Mouse (Mus musculus): Measurements from ENCODE around the gene Col23a1. TPM values are rescaled to one million over a fixed set of nuclear protein-coding genes. Genes with fewer than 3 reads are reported as not detected.
A peak's percentile ranks its signal among the peaks of the same experiment; 100 is the strongest.

Col23a1 gene
- polyA plus RNA-seq, 1 experiment from 2014 or later: 10.7 TPM

DNA sequence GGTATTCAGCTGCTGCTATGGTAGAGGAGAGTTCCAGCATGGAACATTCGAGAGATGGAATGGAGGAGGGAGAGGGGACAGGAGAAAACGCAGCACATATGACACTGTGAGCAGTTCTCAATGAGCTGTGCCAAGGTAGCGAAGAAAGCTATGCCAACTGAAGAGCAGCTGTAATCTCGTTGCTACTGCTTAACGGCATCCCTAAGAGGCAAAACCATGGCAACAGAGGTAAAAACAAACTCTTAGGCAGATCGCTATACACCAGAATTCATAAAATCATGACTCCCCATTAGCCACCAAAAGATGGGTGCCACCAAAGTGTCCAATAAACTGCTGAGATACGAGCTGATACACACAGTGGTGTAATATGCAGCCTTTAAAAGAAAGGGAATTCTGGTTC lies 160.2 kb downstream of the Col23a1 start:
- ATAC-seq (ENCODE audit: low FRiP score): no peak
- H3K36me3 ChIP-seq (replicated peaks; ENCODE audit: control insufficient read depth, insufficient read depth): no peaks in the 10 kb centered on the region
- H3K9ac ChIP-seq: no peak overlapping the region
- H3K27ac ChIP-seq: no peak overlapping the region
- WGBS: 72% methylated on average over 7 of the region's 7 CpGs
- no peak overlapping the region for H3K4me2 ChIP-seq (replicated peaks)
- H3K4me3 ChIP-seq (replicated peaks; ENCODE audit: low read length): no peak overlapping the region
- H3K27me3 ChIP-seq (ENCODE audit: control insufficient read depth, insufficient read depth, low read length): no peaks in the 10 kb centered on the region
- 0 out of 2 replicates have a peak, but pooled peaks cover 5% of the 10 kb centered on the region for H3K4me1 ChIP-seq (replicated peaks; ENCODE audit: control insufficient read depth, insufficient read depth, low read length)
- H3K9me3 ChIP-seq (ENCODE audit: control insufficient read depth, low read length): no peaks in the 10 kb centered on the region
- no peak for DNase-seq (ENCODE audit: low spot score)

- Histone ChIP-seq H3K9me3 (ENCODE audit: control insufficient read depth, low read length) (no peaks in the 10 kb centered on the region), H3K4me1 (replicated peaks; ENCODE audit: control insufficient read depth, insufficient read depth, low read length) (0 out of 2 replicates have a peak, but pooled peaks cover 5% of the 10 kb centered on the region), H3K27me3 (ENCODE audit: control insufficient read depth, insufficient read depth, low read length) (no peaks in the 10 kb centered on the region), H3K4me2 (replicated peaks) (no peak overlapping the region), H3K27ac (no peak overlapping the region), H3K4me3 (replicated peaks; ENCODE audit: low read length) (no peak overlapping the region), H3K9ac (no peak overlapping the region), H3K36me3 (replicated peaks; ENCODE audit: control insufficient read depth, insufficient read depth) (no peaks in the 10 kb centered on the region)
- no peak for ATAC-seq (ENCODE audit: low FRiP score)
- no peak for DNase-seq (ENCODE audit: low spot score)
- WGBS: 85% methylated on average over 5 of the region's 5 CpGs
Measured at GRCm38 (mm10) chr11:51451281-51451680, 161.6 kb downstream of the Col23a1 start.

DNA sequence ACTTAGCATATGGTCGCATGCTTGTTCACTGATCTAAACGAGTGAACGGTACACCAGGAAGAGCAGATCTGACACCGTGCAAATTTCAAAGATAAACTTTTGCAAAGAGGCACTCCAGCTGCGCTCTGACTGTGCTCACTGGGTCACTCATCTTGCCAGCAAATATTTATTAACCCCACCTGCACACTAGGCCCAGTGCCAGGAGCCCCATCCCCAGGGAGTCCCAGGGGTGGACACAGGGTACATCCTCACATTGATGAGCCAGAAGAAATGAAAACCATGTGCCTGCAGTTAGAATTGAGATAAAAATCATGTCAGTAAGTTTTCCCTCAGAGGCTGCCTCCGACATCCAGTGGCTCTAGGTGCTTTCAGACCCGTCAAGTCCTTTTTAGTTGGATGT lies 162.2 kb downstream of the Col23a1 start:
- Histone ChIP-seq H3K4me2 (replicated peaks) (no peak overlapping the region), H3K4me3 (replicated peaks; ENCODE audit: low read length) (no peak overlapping the region), H3K9ac (no peak overlapping the region), H3K27me3 (ENCODE audit: control insufficient read depth, insufficient read depth, low read length) (no peaks in the 10 kb centered on the region), H3K27ac (no peak overlapping the region), H3K4me1 (replicated peaks; ENCODE audit: control insufficient read depth, insufficient read depth, low read length) (0 out of 2 replicates have a peak, but pooled peaks cover 5% of the 10 kb centered on the region), H3K36me3 (replicated peaks; ENCODE audit: control insufficient read depth, insufficient read depth) (no peaks in the 10 kb centered on the region), H3K9me3 (ENCODE audit: control insufficient read depth, low read length) (no peaks in the 10 kb centered on the region)
- ATAC-seq (ENCODE audit: low FRiP score) (no peak), DNase-seq (ENCODE audit: low spot score) (no peak)
- WGBS: 60% methylated on average over 7 of the region's 7 CpGs

- H3K4me3 ChIP-seq (replicated peaks; ENCODE audit: low read length): no peak overlapping the region
- 0 out of 2 replicates have a peak, but pooled peaks cover 2% of the 10 kb centered on the region for H3K4me1 ChIP-seq (replicated peaks; ENCODE audit: control insufficient read depth, insufficient read depth, low read length)
- 88% methylated on average over 9 of the region's 9 CpGs for WGBS
- no peak for ATAC-seq (ENCODE audit: low FRiP score)
- H3K4me2 ChIP-seq (replicated peaks): no peak overlapping the region
- H3K27me3 ChIP-seq (ENCODE audit: control insufficient read depth, insufficient read depth, low read length): no peaks in the 10 kb centered on the region
- DNase-seq (ENCODE audit: low spot score): no peak
- no peaks in the 10 kb centered on the region for H3K9me3 ChIP-seq (ENCODE audit: control insufficient read depth, low read length)
- no peaks in the 10 kb centered on the region for H3K36me3 ChIP-seq (replicated peaks; ENCODE audit: control insufficient read depth, insufficient read depth)
- H3K9ac ChIP-seq: no peak overlapping the region
- no peak overlapping the region for H3K27ac ChIP-seq
Measured at GRCm38 (mm10) chr11:51453742-51454141, 164.0 kb downstream of the Col23a1 start.

- DNase-seq (ENCODE audit: low spot score) (peak; percentile 40), ATAC-seq (ENCODE audit: low FRiP score) (no peak)
Measured at GRCm38 (mm10) chr11:51455501-51455900, 165.8 kb downstream of the Col23a1 start.

DNA sequence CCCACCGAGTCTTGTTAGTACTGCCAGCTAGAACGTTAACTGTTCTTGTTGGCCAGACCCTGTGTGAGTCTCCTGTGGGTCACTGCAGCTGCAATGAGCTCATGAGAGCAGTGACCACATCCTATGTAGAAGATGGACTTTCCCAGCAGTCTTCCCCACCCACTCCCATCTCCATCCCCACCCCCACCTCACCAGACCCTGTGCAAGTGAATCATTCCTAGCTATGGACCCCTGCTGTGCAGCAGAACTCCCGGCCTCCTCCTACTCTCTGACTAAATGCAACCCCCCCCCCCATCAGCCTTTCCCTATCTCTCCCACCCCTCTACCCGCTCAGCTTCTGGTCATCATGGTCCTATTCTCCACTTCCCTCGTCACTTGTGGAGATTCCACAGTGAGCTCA lies 167.9 kb downstream of the Col23a1 start:
- H3K27me3 ChIP-seq (ENCODE audit: control insufficient read depth, insufficient read depth, low read length): no peaks in the 10 kb centered on the region
- peaks cover 11% of the 10 kb centered on the region; the same call in 1 of the 2 replicates for H3K4me1 ChIP-seq (replicated peaks; ENCODE audit: control insufficient read depth, insufficient read depth, low read length)
- H3K9me3 ChIP-seq (ENCODE audit: control insufficient read depth, low read length): no peaks in the 10 kb centered on the region
- no peak overlapping the region for H3K4me3 ChIP-seq (replicated peaks; ENCODE audit: low read length)
- WGBS: 52% methylated on average over 5 of the region's 5 CpGs
- no peak overlapping the region for H3K4me2 ChIP-seq (replicated peaks)
- DNase-seq (ENCODE audit: low spot score) (no peak), ATAC-seq (ENCODE audit: low FRiP score) (no peak)
- no peak overlapping the region for H3K27ac ChIP-seq
- no peak overlapping the region for H3K9ac ChIP-seq
- H3K36me3 ChIP-seq (replicated peaks; ENCODE audit: control insufficient read depth, insufficient read depth): no peaks in the 10 kb centered on the region

More at GRCm38 (mm10) chr11:51455501-51455900, 165.8 kb downstream of the Col23a1 start:
- no peak overlapping the region for H3K4me3 ChIP-seq (replicated peaks; ENCODE audit: low read length)
- no peaks in the 10 kb centered on the region for H3K36me3 ChIP-seq (replicated peaks; ENCODE audit: control insufficient read depth, insufficient read depth)
- no peak overlapping the region for H3K9ac ChIP-seq
- no peaks in the 10 kb centered on the region for H3K9me3 ChIP-seq (ENCODE audit: control insufficient read depth, low read length)
- H3K4me2 ChIP-seq (replicated peaks): no peak overlapping the region
- H3K4me1 ChIP-seq (replicated peaks; ENCODE audit: control insufficient read depth, insufficient read depth, low read length): peaks cover 11% of the 10 kb centered on the region; the same call in 1 of the 2 replicates
- H3K27me3 ChIP-seq (ENCODE audit: control insufficient read depth, insufficient read depth, low read length): no peaks in the 10 kb centered on the region
- H3K27ac ChIP-seq: no peak overlapping the region

DNA sequence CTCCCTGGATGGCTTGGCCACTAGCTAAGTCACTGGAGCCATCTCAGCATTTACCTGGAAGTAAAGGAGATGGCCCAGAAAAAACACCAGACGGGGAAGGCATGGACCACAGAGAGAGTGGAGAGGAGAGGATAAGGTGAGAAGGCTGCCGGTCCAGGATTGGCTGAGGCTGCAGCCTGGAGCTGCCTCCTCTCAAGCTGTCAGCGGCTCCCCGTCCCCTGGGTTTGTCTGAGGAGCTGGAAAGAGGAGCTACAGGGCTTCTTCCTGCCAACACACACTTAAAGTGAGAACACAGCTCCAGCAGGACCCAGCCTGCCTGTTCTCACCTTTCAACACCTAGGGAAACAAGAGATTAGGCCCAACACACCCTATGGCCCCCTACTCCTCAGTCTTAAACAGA lies 168.9 kb downstream of the Col23a1 start:
- Histone ChIP-seq H3K27ac (no peak overlapping the region), H3K27me3 (ENCODE audit: control insufficient read depth, insufficient read depth, low read length) (no peaks in the 10 kb centered on the region), H3K4me1 (replicated peaks; ENCODE audit: control insufficient read depth, insufficient read depth, low read length) (peaks cover 11% of the 10 kb centered on the region; the same call in 1 of the 2 replicates), H3K9me3 (ENCODE audit: control insufficient read depth, low read length) (no peaks in the 10 kb centered on the region), H3K36me3 (replicated peaks; ENCODE audit: control insufficient read depth, insufficient read depth) (no peaks in the 10 kb centered on the region), H3K4me2 (replicated peaks) (no peak overlapping the region), H3K9ac (no peak overlapping the region), H3K4me3 (replicated peaks; ENCODE audit: low read length) (no peak overlapping the region)
- no peak for ATAC-seq (ENCODE audit: low FRiP score)
- no peak for DNase-seq (ENCODE audit: low spot score)
- 51% methylated on average over 4 of the region's 4 CpGs for WGBS

DNA sequence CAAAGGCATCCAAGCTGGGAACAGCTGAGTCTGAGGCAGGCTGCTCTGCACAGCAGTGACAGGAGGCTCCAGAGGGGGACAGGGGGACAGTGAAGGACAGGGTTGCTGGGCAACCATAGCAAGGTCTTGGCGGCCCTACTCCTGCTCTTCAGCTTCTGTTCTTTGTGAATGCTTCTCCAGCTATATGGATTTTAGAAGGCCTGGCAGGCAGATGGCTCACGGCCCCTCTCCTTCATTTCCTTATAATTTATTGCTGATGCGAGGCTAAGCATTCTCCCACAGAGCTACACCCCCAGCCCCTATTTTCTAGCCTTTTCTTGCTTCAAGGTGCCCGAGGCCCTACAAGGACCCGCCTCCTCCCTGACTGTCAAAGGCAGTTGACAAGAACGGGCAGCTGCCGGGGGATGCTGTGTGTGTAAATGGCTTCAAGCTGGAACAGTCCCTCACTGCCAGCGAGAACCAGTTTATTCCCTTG lies 169.9 kb downstream of the Col23a1 start:
- Histone ChIP-seq H3K27ac (peak overlapping the region; percentile 72), H3K9me3 (ENCODE audit: control insufficient read depth, low read length) (no peaks in the 10 kb centered on the region), H3K4me3 (replicated peaks; ENCODE audit: low read length) (no peak overlapping the region), H3K9ac (no peak overlapping the region), H3K4me2 (replicated peaks) (no peak overlapping the region), H3K36me3 (replicated peaks; ENCODE audit: control insufficient read depth, insufficient read depth) (no peaks in the 10 kb centered on the region), H3K27me3 (ENCODE audit: control insufficient read depth, insufficient read depth, low read length) (no peaks in the 10 kb centered on the region), H3K4me1 (replicated peaks; ENCODE audit: control insufficient read depth, insufficient read depth, low read length) (peaks cover 11% of the 10 kb centered on the region; the same call in 1 of the 2 replicates)
- 21% methylated on average over 8 of the region's 8 CpGs for WGBS
- peak; percentile 36 for DNase-seq (ENCODE audit: low spot score)
- ATAC-seq (ENCODE audit: low FRiP score): peak; percentile 89

DNA sequence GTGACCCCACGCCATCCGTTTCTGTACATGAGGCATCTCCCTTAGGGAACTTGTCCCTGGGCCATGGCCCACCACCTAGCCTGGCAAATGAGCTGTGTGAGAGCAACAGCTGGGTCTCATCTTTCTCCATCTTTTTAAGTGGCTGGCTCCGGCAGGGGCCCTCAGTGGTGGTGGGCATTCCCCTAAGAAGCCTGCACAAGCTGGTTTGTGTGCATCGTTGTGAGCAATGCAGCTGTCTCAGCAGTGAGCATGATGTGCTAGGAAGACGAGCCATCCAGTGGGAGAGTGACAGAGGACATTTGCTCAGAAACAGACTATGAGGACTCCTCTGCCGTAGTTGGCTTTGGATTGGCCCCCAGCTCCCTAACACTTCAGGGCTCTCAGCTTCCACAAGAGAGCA lies 179.0 kb downstream of the Col23a1 start:
- H3K9ac ChIP-seq: no peak overlapping the region
- no peak overlapping the region for H3K4me2 ChIP-seq (replicated peaks)
- ATAC-seq (ENCODE audit: low FRiP score): no peak
- WGBS: 79% methylated on average over 6 of the region's 6 CpGs
- no peak overlapping the region for H3K27ac ChIP-seq
- no peaks in the 10 kb centered on the region for H3K27me3 ChIP-seq (ENCODE audit: control insufficient read depth, insufficient read depth, low read length)
- no peak overlapping the region for H3K4me3 ChIP-seq (replicated peaks; ENCODE audit: low read length)
- H3K9me3 ChIP-seq (ENCODE audit: control insufficient read depth, low read length): no peaks in the 10 kb centered on the region
- H3K4me1 ChIP-seq (replicated peaks; ENCODE audit: control insufficient read depth, insufficient read depth, low read length): peaks cover 14% of the 10 kb centered on the region
- no peaks in the 10 kb centered on the region for H3K36me3 ChIP-seq (replicated peaks; ENCODE audit: control insufficient read depth, insufficient read depth)
- no peak for DNase-seq (ENCODE audit: low spot score)

GRCm38 (mm10) chr11:51469341-51469831 lies 179.7 kb downstream of the Col23a1 start:
- no peak overlapping the region for H3K4me2 ChIP-seq (replicated peaks)
- no peak for DNase-seq (ENCODE audit: low spot score)
- ATAC-seq (ENCODE audit: low FRiP score): no peak

More at GRCm38 (mm10) chr11:51469341-51469831, 179.7 kb downstream of the Col23a1 start:
- 80% methylated on average over 13 of the region's 13 CpGs for WGBS
- no peaks in the 10 kb centered on the region for H3K27me3 ChIP-seq (ENCODE audit: control insufficient read depth, insufficient read depth, low read length)
- no peaks in the 10 kb centered on the region for H3K36me3 ChIP-seq (replicated peaks; ENCODE audit: control insufficient read depth, insufficient read depth)
- no peak overlapping the region for H3K4me3 ChIP-seq (replicated peaks; ENCODE audit: low read length)
- H3K9me3 ChIP-seq (ENCODE audit: control insufficient read depth, low read length): no peaks in the 10 kb centered on the region
- H3K4me1 ChIP-seq (replicated peaks; ENCODE audit: control insufficient read depth, insufficient read depth, low read length): peaks cover 14% of the 10 kb centered on the region
- no peak overlapping the region for H3K27ac ChIP-seq
- H3K9ac ChIP-seq: no peak overlapping the region

All from hindbrain, embryonic 14.5 days (tissue).